Mouse (Mus musculus) embryonic facial prominence, embryonic 14.5 days (tissue): ENCODE results near the gene Sugct. TPM values are rescaled to one million over a fixed set of nuclear protein-coding genes. Genes with fewer than 3 reads are reported as not detected.
A peak's percentile ranks its signal among the peaks of the same experiment; 100 is the strongest.

ENCODE experiments used
- ATAC-seq: fragments of 200-750 bp; cut with Nextera tagmentation; 2 replicates; pipeline ENCODE4 v1.8.0; 2017; ENCODE audit warnings: low read depth, moderate number of reproducible peaks, moderate TSS enrichment
- DNase-seq: peaks from one replicate; pipeline ENCODE4 v3.0.0-alpha.2; 2015; ENCODE audit warnings: low spot score
- H3K27ac ChIP-seq: fragments of 300-500 bp; sonication (generic); replicated peaks from 2 replicates; pipeline ENCODE4 v1.5.1; 2014; ENCODE audit warnings: low read depth, mild to moderate bottlenecking, low read length, moderate library complexity
- H3K27me3 ChIP-seq: fragments of 300-500 bp; sonication (generic); replicated peaks from 2 replicates; pipeline ENCODE4 v1.6.1; 2014; ENCODE audit warnings: low read length; ENCODE audit not compliant: control insufficient read depth, insufficient read depth
- H3K36me3 ChIP-seq: fragments of 300-500 bp; sonication (generic); 2 replicates; pipeline ENCODE4 v1.6.1; 2014; ENCODE audit warnings: low read length, mixed read lengths; ENCODE audit not compliant: control insufficient read depth, insufficient read depth
- H3K4me1 ChIP-seq: fragments of 300-500 bp; sonication (generic); 2 replicates; pipeline ENCODE4 v1.6.1; 2014; ENCODE audit warnings: antibody characterized with exemption, low read length; ENCODE audit not compliant: control insufficient read depth, insufficient read depth
- H3K4me2 ChIP-seq: fragments of 300-500 bp; sonication (generic); 2 replicates; pipeline ENCODE4 v1.6.1; 2014; ENCODE audit warnings: low read depth, mild to moderate bottlenecking, low read length, moderate library complexity, mixed read lengths
- H3K4me3 ChIP-seq: fragments of 300-500 bp; sonication (generic); 2 replicates; pipeline ENCODE4 v1.5.1; 2014; ENCODE audit warnings: low read depth, mild to moderate bottlenecking, low read length
- H3K9ac ChIP-seq: fragments of 300-500 bp; sonication (generic); 2 replicates; pipeline ENCODE4 v1.6.1; 2014; ENCODE audit warnings: low read depth, mild to moderate bottlenecking, low read length, moderate library complexity, mixed read lengths
- H3K9me3 ChIP-seq: fragments of 300-500 bp; sonication (generic); 2 replicates; pipeline ENCODE4 v1.6.1; 2016; ENCODE audit warnings: low read length; ENCODE audit not compliant: control insufficient read depth
- WGBS: fragments of 180-500 bp; shearing (Covaris S2); extraction: QIAGEN DNeasy Blood & Tissue Kit; methylation state at CpG from one replicate; pipeline ENCODE4 v1.1.7; 2014; 5-methylcytosine and 5-hydroxymethylcytosine counted together
- polyA plus RNA-seq: library from polyadenylated mRNA; unstranded; fragments of >200 nt; fragmentation: Nextera tagmentation; extraction: Ambion mirVana; gene quantifications from 2 replicates; pipeline ENCODE4 v1.2.1, GENCODE M21; 2014

Gene Sugct
- polyA plus RNA-seq, 1 experiment from 2014 or later: 3.4 TPM

DNA sequence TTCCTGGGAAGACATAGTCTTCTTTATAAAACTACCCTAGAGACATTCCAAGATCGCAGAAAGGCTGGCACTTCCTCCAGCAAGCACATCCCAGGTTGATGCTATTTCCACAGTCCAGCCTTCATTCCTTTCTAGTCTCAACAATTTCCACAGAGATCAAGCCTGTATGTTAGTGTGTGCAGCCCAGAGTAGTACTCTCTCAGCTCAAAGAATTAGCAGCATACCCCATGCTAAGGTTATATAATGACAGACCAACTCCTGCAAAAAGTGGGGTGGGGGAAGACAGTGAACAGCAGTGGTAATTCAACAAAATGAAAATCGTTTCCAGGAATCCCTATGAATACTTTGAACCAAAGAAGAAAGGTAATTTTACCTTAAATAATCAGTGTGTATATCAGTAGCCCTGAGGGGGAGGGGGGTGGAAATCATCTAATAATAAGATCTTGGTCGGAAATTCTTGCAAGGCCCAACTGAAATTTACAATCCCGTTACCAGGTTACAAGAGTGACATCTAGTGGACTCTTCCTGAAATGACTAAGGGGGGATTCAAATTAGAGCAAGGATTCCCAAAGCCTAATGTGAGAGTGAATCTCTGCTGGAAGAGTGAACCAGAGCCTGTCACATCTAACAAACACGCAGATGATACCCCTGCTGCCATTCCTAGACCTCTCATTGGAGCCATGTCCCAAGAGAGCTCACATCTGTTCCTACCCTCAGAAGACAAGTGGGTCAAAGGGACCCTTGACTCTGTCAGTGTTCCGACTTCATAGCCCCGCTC is 263.0 kb downstream of the Sugct start:
- no peak overlapping the region for H3K4me3 ChIP-seq
- no peaks in the 10 kb centered on the region for H3K36me3 ChIP-seq
- no peak overlapping the region for H3K9ac ChIP-seq
- no peak overlapping the region for H3K27ac ChIP-seq
- H3K9me3 ChIP-seq: no peaks in the 10 kb centered on the region
- no peaks in the 10 kb centered on the region for H3K4me1 ChIP-seq
- DNase-seq (peak; percentile 84), ATAC-seq (peak; percentile 71; the same call in 1 of the 2 replicates)
- H3K27me3 ChIP-seq: no peaks in the 10 kb centered on the region
- 35% methylated on average over 7 of the region's 7 CpGs for WGBS
- H3K4me2 ChIP-seq: no peak overlapping the region

GRCm38 (mm10) chr13:17421875-17422274 is 273.5 kb downstream of the Sugct start:
- ATAC-seq: no peak
- H3K9me3 ChIP-seq: peaks cover 6% of the 10 kb centered on the region
- no peaks in the 10 kb centered on the region for H3K36me3 ChIP-seq
- H3K4me3 ChIP-seq: no peak overlapping the region
- peak; percentile 11 for DNase-seq
- no peak overlapping the region for H3K4me2 ChIP-seq
- no peak overlapping the region for H3K27ac ChIP-seq
- no peak overlapping the region for H3K9ac ChIP-seq
- H3K4me1 ChIP-seq: no peaks in the 10 kb centered on the region
- WGBS: 79% methylated on average over 6 of the region's 6 CpGs
- no peaks in the 10 kb centered on the region for H3K27me3 ChIP-seq

- no peak for DNase-seq
- 71% methylated on average over 1 of the region's 1 CpGs for WGBS
- Histone ChIP-seq H3K9ac (no peak overlapping the region), H3K4me2 (no peak overlapping the region), H3K4me3 (no peak overlapping the region), H3K4me1 (no peaks in the 10 kb centered on the region), H3K9me3 (peaks cover 11% of the 10 kb centered on the region), H3K27ac (no peak overlapping the region), H3K27me3 (no peaks in the 10 kb centered on the region), H3K36me3 (no peaks in the 10 kb centered on the region)
- no peak for ATAC-seq
Measured at GRCm38 (mm10) chr13:17420557-17420956, 274.8 kb downstream of the Sugct start.

DNA sequence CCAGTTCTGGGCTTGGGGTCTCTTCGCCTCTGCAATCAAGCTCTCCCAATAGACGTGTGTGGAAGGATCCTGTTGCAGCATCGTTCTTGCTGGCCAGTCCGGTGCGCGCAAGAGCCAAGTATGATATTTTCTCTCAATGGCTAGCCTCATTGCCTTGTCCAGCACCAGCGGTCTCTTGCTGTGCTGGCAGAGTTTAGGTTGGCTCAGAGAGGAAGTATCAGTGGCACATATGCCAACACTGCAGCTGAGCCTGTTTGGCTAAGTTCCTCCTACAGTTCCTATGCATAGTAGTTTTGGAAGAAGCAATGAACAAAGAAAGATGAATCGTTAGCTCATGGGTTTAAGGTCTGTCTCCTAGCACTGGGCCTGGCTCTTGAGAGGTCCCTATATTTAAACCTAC is 352.5 kb downstream of the Sugct start:
- H3K27ac ChIP-seq: no peak overlapping the region
- no peaks in the 10 kb centered on the region for H3K27me3 ChIP-seq
- no peaks in the 10 kb centered on the region for H3K9me3 ChIP-seq
- no peak overlapping the region for H3K9ac ChIP-seq
- no peaks in the 10 kb centered on the region for H3K4me1 ChIP-seq
- H3K4me3 ChIP-seq: no peak overlapping the region
- ATAC-seq: no peak
- H3K36me3 ChIP-seq: no peaks in the 10 kb centered on the region
- H3K4me2 ChIP-seq: no peak overlapping the region
- no peak for DNase-seq
- WGBS: 92% methylated on average over 8 of the region's 8 CpGs

GRCm38 (mm10) chr13:17335885-17336540 is 359.3 kb downstream of the Sugct start:
- no peaks in the 10 kb centered on the region for H3K36me3 ChIP-seq
- H3K27ac ChIP-seq: no peak overlapping the region
- no peaks in the 10 kb centered on the region for H3K4me1 ChIP-seq
- no peaks in the 10 kb centered on the region for H3K27me3 ChIP-seq
- no peaks in the 10 kb centered on the region for H3K9me3 ChIP-seq
- no peak overlapping the region for H3K4me3 ChIP-seq
- no peak for DNase-seq
- no peak for ATAC-seq
- 74% methylated on average over 4 of the region's 4 CpGs for WGBS
- no peak overlapping the region for H3K4me2 ChIP-seq
- H3K9ac ChIP-seq: no peak overlapping the region

DNA sequence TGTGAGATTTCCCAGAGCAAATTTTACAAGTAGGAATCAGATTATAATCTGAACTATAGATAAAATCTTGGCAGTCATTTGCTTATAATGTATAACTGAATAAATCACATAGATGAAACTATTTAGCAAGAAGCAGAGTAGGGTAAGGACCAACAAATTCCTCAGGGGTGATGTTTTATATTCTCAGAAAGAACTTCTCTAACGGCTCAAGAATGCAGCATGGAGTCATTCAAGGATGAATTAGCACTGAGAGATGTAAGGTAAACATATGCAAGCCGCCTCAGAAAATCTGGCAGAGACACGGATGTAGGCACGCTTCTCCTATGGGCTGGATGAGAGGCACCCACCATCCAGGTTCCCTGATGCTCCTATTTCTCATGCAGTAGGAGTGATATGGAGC is 368.5 kb downstream of the Sugct start:
- H3K27ac ChIP-seq: no peak overlapping the region
- no peak overlapping the region for H3K4me3 ChIP-seq
- no peaks in the 10 kb centered on the region for H3K9me3 ChIP-seq
- ATAC-seq (no peak), DNase-seq (no peak)
- no peak overlapping the region for H3K9ac ChIP-seq
- H3K27me3 ChIP-seq: no peaks in the 10 kb centered on the region
- no peaks in the 10 kb centered on the region for H3K4me1 ChIP-seq
- H3K36me3 ChIP-seq: no peaks in the 10 kb centered on the region
- 70% methylated on average over 4 of the region's 4 CpGs for WGBS
- H3K4me2 ChIP-seq: no peak overlapping the region

- Histone ChIP-seq H3K4me2 (no peak overlapping the region), H3K27ac (no peak overlapping the region), H3K9ac (no peak overlapping the region), H3K4me1 (peaks cover 8% of the 10 kb centered on the region; the same call in 1 of the 2 replicates), H3K36me3 (no peaks in the 10 kb centered on the region), H3K27me3 (no peaks in the 10 kb centered on the region), H3K9me3 (no peaks in the 10 kb centered on the region), H3K4me3 (no peak overlapping the region)
- no peak for DNase-seq
- 91% methylated on average over 4 of the region's 4 CpGs for WGBS
- no peak for ATAC-seq
Measured at GRCm38 (mm10) chr13:17301590-17301989, 393.8 kb downstream of the Sugct start.

GRCm38 (mm10) chr13:17297462-17298005 is 397.8 kb downstream of the Sugct start:
- H3K9me3 ChIP-seq: no peaks in the 10 kb centered on the region
- no peaks in the 10 kb centered on the region for H3K27me3 ChIP-seq
- H3K9ac ChIP-seq: no peak overlapping the region
- no peak overlapping the region for H3K4me2 ChIP-seq
- peaks cover 8% of the 10 kb centered on the region; the same call in 1 of the 2 replicates for H3K4me1 ChIP-seq
- H3K27ac ChIP-seq: no peak overlapping the region
- ATAC-seq: peak; percentile 37; the same call in 1 of the 2 replicates
- WGBS: 35% methylated on average over 1 of the region's 1 CpGs
- H3K36me3 ChIP-seq: no peaks in the 10 kb centered on the region
- no peak overlapping the region for H3K4me3 ChIP-seq
- DNase-seq: peak; percentile 51
